Mouse (Mus musculus) intestine, embryonic 14.5 days (tissue): ENCODE measurements around the gene Wwp2. TPM values are rescaled to one million over a fixed set of nuclear protein-coding genes. Genes with fewer than 3 reads are reported as not detected.
A peak's percentile ranks its signal among the peaks of the same experiment; 100 is the strongest.

ENCODE experiments used
- ATAC-seq: fragments of 200-750 bp; cut with Nextera tagmentation; replicated peaks from 2 replicates; pipeline ENCODE4 v1.8.0; 2017; ENCODE audit warnings: low read depth, moderate number of reproducible peaks, moderate TSS enrichment, moderate library complexity; ENCODE audit not compliant: low FRiP score, low TSS enrichment
- DNase-seq: peaks from one replicate; pipeline ENCODE4 v3.0.0-alpha.2; 2018; ENCODE audit warnings: low spot score
- H3K27ac ChIP-seq: fragments of 300-500 bp; sonication (generic); 2 replicates; pipeline ENCODE4 v1.5.1; 2014; ENCODE audit warnings: low read depth, mild to moderate bottlenecking, control low read depth
- H3K27me3 ChIP-seq: fragments of 300-500 bp; sonication (generic); replicated peaks from 2 replicates; pipeline ENCODE4 v1.6.1; 2014; ENCODE audit warnings: low read length, control low read depth; ENCODE audit not compliant: control insufficient read depth, insufficient read depth
- H3K36me3 ChIP-seq: fragments of 300-500 bp; sonication (generic); 2 replicates; pipeline ENCODE4 v1.6.1; 2014; ENCODE audit warnings: low read length, control low read depth; ENCODE audit not compliant: control insufficient read depth, insufficient read depth
- H3K4me1 ChIP-seq: fragments of 300-500 bp; sonication (generic); replicated peaks from 2 replicates; pipeline ENCODE4 v1.6.1; 2014; ENCODE audit warnings: low read length, control low read depth, mixed read lengths; ENCODE audit not compliant: control insufficient read depth, insufficient read depth
- H3K4me2 ChIP-seq: fragments of 300-500 bp; sonication (generic); 2 replicates; pipeline ENCODE4 v1.6.1; 2014; ENCODE audit warnings: low read length
- H3K4me3 ChIP-seq: fragments of 300-500 bp; sonication (generic); 2 replicates; pipeline ENCODE4 v1.5.1; 2014; ENCODE audit warnings: low read depth, low read length, control low read depth, mixed read lengths
- H3K9ac ChIP-seq: fragments of 300-500 bp; sonication (generic); 2 replicates; pipeline ENCODE4 v1.6.1; 2014; ENCODE audit warnings: mild to moderate bottlenecking, low read length
- H3K9me3 ChIP-seq: fragments of 300-500 bp; sonication (generic); 2 replicates; pipeline ENCODE4 v1.6.1; 2016; ENCODE audit warnings: low read length, control low read depth; ENCODE audit not compliant: control insufficient read depth
- WGBS: fragments of 180-500 bp; shearing (Covaris S2); extraction: QIAGEN DNeasy Blood & Tissue Kit; methylation state at CpG from one replicate; pipeline ENCODE4 v1.1.7; 2014; 5-methylcytosine and 5-hydroxymethylcytosine counted together
- polyA plus RNA-seq: library from polyadenylated mRNA; unstranded; fragments of >200 nt; fragmentation: Nextera tagmentation; extraction: Ambion mirVana; gene quantifications from 2 replicates; pipeline ENCODE4 v1.2.1, GENCODE M21; 2014

The Wwp2 gene
- polyA plus RNA-seq, 1 experiment from 2014 or later = 43.6 TPM

GRCm38 (mm10) chr8:107397665-107398064 is 38.5 kb upstream of the Wwp2 start:
- Histone ChIP-seq H3K9ac (no peak overlapping the region), H3K27me3 (no peaks in the 10 kb centered on the region), H3K27ac (no peak overlapping the region), H3K36me3 (no peaks in the 10 kb centered on the region), H3K4me3 (no peak overlapping the region), H3K9me3 (no peaks in the 10 kb centered on the region), H3K4me1 (0 out of 2 replicates have a peak, but pooled peaks cover 6% of the 10 kb centered on the region), H3K4me2 (no peak overlapping the region)
- ATAC-seq (no peak), DNase-seq (no peak)
- 42% methylated on average over 12 of the region's 12 CpGs for WGBS

GRCm38 (mm10) chr8:107399495-107399894 is 36.7 kb upstream of the Wwp2 start:
- DNase-seq = no peak
- WGBS = 41% methylated on average over 9 of the region's 9 CpGs
- no peak overlapping the region for H3K9ac ChIP-seq
- no peak overlapping the region for H3K4me2 ChIP-seq
- no peaks in the 10 kb centered on the region for H3K27me3 ChIP-seq
- H3K9me3 ChIP-seq = no peaks in the 10 kb centered on the region
- 0 out of 2 replicates have a peak, but pooled peaks cover 11% of the 10 kb centered on the region for H3K4me1 ChIP-seq
- H3K36me3 ChIP-seq = no peaks in the 10 kb centered on the region
- no peak overlapping the region for H3K27ac ChIP-seq
- ATAC-seq = no peak
- no peak overlapping the region for H3K4me3 ChIP-seq

- Histone ChIP-seq H3K27me3 (no peaks in the 10 kb centered on the region), H3K9me3 (no peaks in the 10 kb centered on the region), H3K4me2 (no peak overlapping the region), H3K27ac (no peak overlapping the region), H3K9ac (no peak overlapping the region), H3K36me3 (no peaks in the 10 kb centered on the region), H3K4me3 (no peak overlapping the region), H3K4me1 (0 out of 2 replicates have a peak, but pooled peaks cover 11% of the 10 kb centered on the region)
- DNase-seq = no peak
- ATAC-seq = no peak
- 77% methylated on average over 5 of the region's 5 CpGs for WGBS
Measured at GRCm38 (mm10) chr8:107401866-107402265, 34.3 kb upstream of the Wwp2 start.

- peak within 1 kb of the TSS; percentile 33; the same call in 1 of the 2 replicates for H3K27ac ChIP-seq
- 0 out of 2 replicates have a peak, but pooled peaks cover 11% of the 10 kb centered on the region for H3K4me1 ChIP-seq
- ATAC-seq (peak; percentile 92), DNase-seq (peak; percentile 76)
- no peaks in the 10 kb centered on the region; the same call in 1 of the 2 replicates for H3K36me3 ChIP-seq
- H3K27me3 ChIP-seq = no peaks in the 10 kb centered on the region
- H3K4me2 ChIP-seq = peak within 1 kb of the TSS; percentile 59
- WGBS = 15% methylated on average over 22 of the region's 22 CpGs
- H3K9ac ChIP-seq = peak within 1 kb of the TSS; percentile 34
- no peaks in the 10 kb centered on the region for H3K9me3 ChIP-seq
- peak within 1 kb of the TSS; percentile 30 for H3K4me3 ChIP-seq
Measured at GRCm38 (mm10) chr8:107403038-107403781, 33.0 kb upstream of the Wwp2 start, which contains the start of gene Nqo1. Gene Nqo1, minus strand, starts transcription at chr8:107403206.

GRCm38 (mm10) chr8:107404057-107404456 is 32.1 kb upstream of the Wwp2 start:
- Histone ChIP-seq H3K36me3 (peaks cover 3% of the 10 kb centered on the region; the same call in 1 of the 2 replicates), H3K4me1 (0 out of 2 replicates have a peak, but pooled peaks cover 11% of the 10 kb centered on the region), H3K4me2 (no peak overlapping the region), H3K4me3 (no peak overlapping the region), H3K27ac (no peak overlapping the region), H3K9me3 (no peaks in the 10 kb centered on the region), H3K27me3 (no peaks in the 10 kb centered on the region), H3K9ac (no peak overlapping the region)
- WGBS = 69% methylated on average over 4 of the region's 4 CpGs
- DNase-seq (no peak), ATAC-seq (no peak)

- no peak overlapping the region for H3K27ac ChIP-seq
- H3K4me2 ChIP-seq = no peak overlapping the region
- H3K4me1 ChIP-seq = 0 out of 2 replicates have a peak, but pooled peaks cover 11% of the 10 kb centered on the region
- H3K36me3 ChIP-seq = peaks cover 21% of the 10 kb centered on the region
- no peaks in the 10 kb centered on the region for H3K27me3 ChIP-seq
- DNase-seq (no peak), ATAC-seq (0 out of 2 replicates have a peak, but pooled peaks have one; percentile 40)
- WGBS = 47% methylated on average over 3 of the region's 3 CpGs
- H3K4me3 ChIP-seq = no peak overlapping the region
- no peak overlapping the region for H3K9ac ChIP-seq
- no peaks in the 10 kb centered on the region for H3K9me3 ChIP-seq
Measured at GRCm38 (mm10) chr8:107405935-107406334, 30.2 kb upstream of the Wwp2 start.

GRCm38 (mm10) chr8:107411391-107411790 is 24.8 kb upstream of the Wwp2 start:
- H3K27me3 ChIP-seq = no peaks in the 10 kb centered on the region
- H3K4me1 ChIP-seq = no peaks in the 10 kb centered on the region
- H3K36me3 ChIP-seq = peaks cover 74% of the 10 kb centered on the region
- no peak overlapping the region for H3K4me3 ChIP-seq
- H3K4me2 ChIP-seq = no peak overlapping the region
- H3K27ac ChIP-seq = no peak overlapping the region
- no peak overlapping the region for H3K9ac ChIP-seq
- no peaks in the 10 kb centered on the region for H3K9me3 ChIP-seq
- WGBS = 76% methylated on average over 4 of the region's 4 CpGs
- ATAC-seq (no peak), DNase-seq (peak; percentile 72)

GRCm38 (mm10) chr8:107412552-107412951 is 23.6 kb upstream of the Wwp2 start:
- Histone ChIP-seq H3K9me3 (no peaks in the 10 kb centered on the region), H3K27ac (no peak overlapping the region), H3K4me3 (no peak overlapping the region), H3K4me2 (no peak overlapping the region), H3K9ac (no peak overlapping the region), H3K36me3 (peaks cover 85% of the 10 kb centered on the region), H3K4me1 (no peaks in the 10 kb centered on the region), H3K27me3 (no peaks in the 10 kb centered on the region)
- WGBS = 87% methylated on average over 8 of the region's 8 CpGs
- no peak for DNase-seq
- no peak for ATAC-seq

GRCm38 (mm10) chr8:107413881-107414280 is 22.3 kb upstream of the Wwp2 start:
- Histone ChIP-seq H3K4me2 (no peak overlapping the region), H3K9ac (no peak overlapping the region), H3K27ac (no peak overlapping the region), H3K27me3 (no peaks in the 10 kb centered on the region), H3K9me3 (no peaks in the 10 kb centered on the region), H3K4me3 (no peak overlapping the region), H3K4me1 (no peaks in the 10 kb centered on the region), H3K36me3 (peaks cover 97% of the 10 kb centered on the region)
- ATAC-seq (no peak), DNase-seq (no peak)
- WGBS = 92% methylated on average over 10 of the region's 10 CpGs
